Mouse (Mus musculus) liver, embryonic 14.5 days (tissue): ENCODE data around the gene Cdc37. TPM values are rescaled to one million over a fixed set of nuclear protein-coding genes. Genes with fewer than 3 reads are reported as not detected.

Experiments used
- ATAC-seq: fragments of 200-750 bp; cut with Nextera tagmentation; 2 replicates; pipeline ENCODE4 v1.8.0; 2017; ENCODE audit warnings: moderate number of reproducible peaks, mild to moderate bottlenecking, moderate library complexity; ENCODE audit not compliant: insufficient read depth
- DNase-seq, 3 experiments: peaks; one replicate each; pipeline ENCODE4 v3.0.0-alpha.2; 2012 to 2013; ENCODE audit warnings: low read depth in 3 of 3, low spot score in 3 of 3
- H3K27ac ChIP-seq: fragments of 300-500 bp; sonication (generic); 2 replicates; pipeline ENCODE4 v1.5.1; 2014; ENCODE audit warnings: moderate library complexity, mild to moderate bottlenecking, control low read depth, inconsistent platforms
- H3K27me3 ChIP-seq: fragments of 300-500 bp; sonication (generic); 2 replicates; pipeline ENCODE4 v1.6.1; 2014; ENCODE audit warnings: mild to moderate bottlenecking, low read length, moderate library complexity; ENCODE audit not compliant: control insufficient read depth, insufficient read depth
- H3K36me3 ChIP-seq: fragments of 300-500 bp; sonication (generic); replicated peaks from 2 replicates; pipeline ENCODE4 v1.6.1; 2014; ENCODE audit warnings: low read depth; ENCODE audit not compliant: control insufficient read depth, insufficient read depth
- H3K4me1 ChIP-seq, 2 experiments: fragments of 200-500 bp in 1 of 2; fragments of 300-500 bp in 1 of 2; sonication (generic) in 1 of 2; replicated peaks; 2 replicates each; pipeline ENCODE4 v1.6.1; 2012 to 2014; ENCODE audit warnings: antibody characterized with exemption in 1 of 2, inconsistent platforms in 1 of 2, low read length in 1 of 2; ENCODE audit not compliant: control insufficient read depth in 2 of 2, insufficient read depth in 2 of 2
- H3K4me2 ChIP-seq: fragments of 300-500 bp; sonication (generic); 2 replicates; pipeline ENCODE4 v1.6.1; 2014; ENCODE audit warnings: low read depth, mild to moderate bottlenecking, control low read depth, moderate library complexity
- H3K4me3 ChIP-seq, 2 experiments: fragments of 200-500 bp in 1 of 2; fragments of 300-500 bp in 1 of 2; sonication (generic) in 1 of 2; 2 replicates each; pipeline ENCODE4 v1.5.1; 2012 to 2014; ENCODE audit warnings: low read depth in 2 of 2, low read length in 2 of 2, mild to moderate bottlenecking in 2 of 2, control low read depth in 1 of 2, inconsistent platforms in 1 of 2, moderate library complexity in 1 of 2; ENCODE audit not compliant: insufficient read depth in 1 of 2
- H3K9ac ChIP-seq: fragments of 300-500 bp; sonication (generic); replicated peaks from 2 replicates; pipeline ENCODE4 v1.6.1; 2014; ENCODE audit warnings: mild to moderate bottlenecking, control low read depth, moderate library complexity
- H3K9me3 ChIP-seq: fragments of 300-500 bp; sonication (generic); 2 replicates; pipeline ENCODE4 v1.6.1; 2016; ENCODE audit warnings: low read length, mixed read lengths; ENCODE audit not compliant: control insufficient read depth
- CTCF ChIP-seq: IDR thresholded peaks from 2 replicates; pipeline ENCODE4 v1.5.1; 2016; ENCODE audit warnings: antibody characterized with exemption, low read depth, control low read depth
- EP300 ChIP-seq: IDR thresholded peaks from 2 replicates; pipeline ENCODE4 v1.6.1; 2016; ENCODE audit warnings: antibody characterized with exemption, low read depth
- WGBS: fragments of 180-500 bp; shearing (Covaris S2); extraction: QIAGEN DNeasy Blood & Tissue Kit; methylation state at CpG from one replicate; pipeline ENCODE4 v1.1.7; 2014; ENCODE audit not compliant: insufficient replicate concordance; 5-methylcytosine and 5-hydroxymethylcytosine counted together
- polyA plus RNA-seq, 2 experiments: library from polyadenylated mRNA; depleted of rRNA in 1 of 2; stranded (reverse) in 1 of 2; unstranded in 1 of 2; fragments of >200 nt; fragmentation: Nextera tagmentation in 1 of 2; extraction: Ambion mirVana in 1 of 2; gene quantifications; 2 replicates each; pipeline versions ENCODE4 v1.2.1 to v1.2.3; 2012 to 2014

Cdc37 gene
- polyA plus RNA-seq, 2 experiments: 118 to 123 TPM

- Histone ChIP-seq H3K4me2 (peak overlapping the region; percentile 92), H3K9me3 (no peaks in the 10 kb centered on the region), H3K36me3 (peaks cover 43% of the 10 kb centered on the region), H3K4me1 (peaks cover 12 to 22% of the 10 kb centered on the region in 2 experiments), H3K9ac (peak overlapping the region; percentile 95), H3K4me3 (peak overlapping the region; percentile 89 to 92), H3K27ac (peak overlapping the region; percentile 71), H3K27me3 (no peaks in the 10 kb centered on the region)
- 0 out of 2 replicates have a peak, but pooled peaks have one; percentile 8 for TF ChIP-seq EP300
- TF ChIP-seq CTCF: no peak
- ATAC-seq (peak; percentile 3; the same call in 1 of the 2 replicates), DNase-seq (no peak)
- under 1% methylated on average over 24 of the region's 24 CpGs for WGBS
These were observed 58.6 kb downstream of the Cdc37 start for GRCm38 (mm10) chr9:21090972-21091706.

GRCm38 (mm10) chr9:21090537-21090936 lies 59.2 kb downstream of the Cdc37 start:
- WGBS: 84% methylated on average over 1 of the region's 1 CpGs
- peak overlapping the region; percentile 89 to 92 for H3K4me3 ChIP-seq
- peak overlapping the region; percentile 95 for H3K9ac ChIP-seq
- peak overlapping the region; percentile 92 for H3K4me2 ChIP-seq
- TF ChIP-seq CTCF: no peak
- no peak for TF ChIP-seq EP300
- peaks cover 12 to 22% of the 10 kb centered on the region in 2 experiments for H3K4me1 ChIP-seq
- no peaks in the 10 kb centered on the region for H3K27me3 ChIP-seq
- no peaks in the 10 kb centered on the region for H3K9me3 ChIP-seq
- H3K36me3 ChIP-seq: peaks cover 49% of the 10 kb centered on the region
- ATAC-seq (no peak), DNase-seq (no peak)
- peak overlapping the region; percentile 18; the same call in 1 of the 2 replicates for H3K27ac ChIP-seq

- peak; percentile 54; the same call in 1 of the 2 replicates for ATAC-seq
- Histone ChIP-seq H3K4me2 (no peak overlapping the region), H3K27ac (no peak overlapping the region), H3K36me3 (peaks cover 92% of the 10 kb centered on the region), H3K27me3 (no peaks in the 10 kb centered on the region), H3K9me3 (no peaks in the 10 kb centered on the region), H3K9ac (no peak overlapping the region), H3K4me3 (no peak overlapping the region), H3K4me1 (no peaks in the 10 kb centered on the region; a peak in 1 of 4 replicates)
- no peak for DNase-seq
- TF ChIP-seq EP300: peak; percentile 40; the same call in 1 of the 2 replicates
- no peak for TF ChIP-seq CTCF
- 42% methylated on average over 3 of the region's 3 CpGs for WGBS
These were observed 66.5 kb downstream of the Cdc37 start for GRCm38 (mm10) chr9:21083324-21083723.

Other genes starting within 250 kb of the Cdc37 start
- 47.6 and 55.9 TPM in 2 replicates for gene Dnmt1, start 190.1 kb downstream of the Cdc37 start, polyA plus RNA-seq (2012; rRNA removed)
- gene Dnmt1, start 190.1 kb downstream of the Cdc37 start, polyA plus RNA-seq (2014; fragmentation: Nextera tagmentation; extraction: Ambion mirVana): 43.1 and 48.6 TPM in 2 replicates
- gene S1pr2, start 173.2 kb downstream of the Cdc37 start, polyA plus RNA-seq (2012; rRNA removed): 1.2 and 1.3 TPM in 2 replicates
- 2.3 and 3.0 TPM in 2 replicates for gene S1pr2, start 173.2 kb downstream of the Cdc37 start, polyA plus RNA-seq (2014; fragmentation: Nextera tagmentation; extraction: Ambion mirVana)
- 36.5 and 36.7 TPM in 2 replicates for gene Mrpl4, start 147.2 kb downstream of the Cdc37 start, polyA plus RNA-seq (2012; rRNA removed)
- gene Mrpl4, start 147.2 kb downstream of the Cdc37 start, polyA plus RNA-seq (2014; fragmentation: Nextera tagmentation; extraction: Ambion mirVana): 61.3 and 67.7 TPM in 2 replicates
- gene Icam1, start 134.0 kb downstream of the Cdc37 start, polyA plus RNA-seq (2012; rRNA removed): 5.4 and 6.9 TPM in 2 replicates
- 7.9 and 9.1 TPM in 2 replicates for gene Icam1, start 134.0 kb downstream of the Cdc37 start, polyA plus RNA-seq (2014; fragmentation: Nextera tagmentation; extraction: Ambion mirVana)
- 61.8 and 64.1 TPM in 2 replicates for gene Icam4, start 120.6 kb downstream of the Cdc37 start, polyA plus RNA-seq (2012; rRNA removed)
- 204 and 223 TPM in 2 replicates for gene Icam4, start 120.6 kb downstream of the Cdc37 start, polyA plus RNA-seq (2014; fragmentation: Nextera tagmentation; extraction: Ambion mirVana)
- gene Icam5, start 117.9 kb downstream of the Cdc37 start, polyA plus RNA-seq (2012; rRNA removed): 0.70 and 0.87 TPM in 2 replicates
- gene Icam5, start 117.9 kb downstream of the Cdc37 start, polyA plus RNA-seq (2014; fragmentation: Nextera tagmentation; extraction: Ambion mirVana): 0.20 and 0.28 TPM in 2 replicates
- gene Zglp1, start 82.9 kb downstream of the Cdc37 start, polyA plus RNA-seq (2012; rRNA removed): 0.21 and 0.49 TPM in 2 replicates
- gene Zglp1, start 82.9 kb downstream of the Cdc37 start, polyA plus RNA-seq (2014; fragmentation: Nextera tagmentation; extraction: Ambion mirVana): 0.57 TPM in 1 of 2 replicates, not detected in the other
- 0.47 and 0.94 TPM in 2 replicates for gene Gm49373, start 76.9 kb downstream of the Cdc37 start, polyA plus RNA-seq (2012; rRNA removed)
- 0.32 and 0.46 TPM in 2 replicates for gene Gm49373, start 76.9 kb downstream of the Cdc37 start, polyA plus RNA-seq (2014; fragmentation: Nextera tagmentation; extraction: Ambion mirVana)
- gene Fdx1l, start 76.4 kb downstream of the Cdc37 start, polyA plus RNA-seq (2012; rRNA removed): 27.5 and 31.1 TPM in 2 replicates
- 37.3 and 37.9 TPM in 2 replicates for gene Fdx1l, start 76.4 kb downstream of the Cdc37 start, polyA plus RNA-seq (2014; fragmentation: Nextera tagmentation; extraction: Ambion mirVana)
- gene Gm38431, start 58.0 kb downstream of the Cdc37 start, polyA plus RNA-seq (2012; rRNA removed): 2.4 and 5.6 TPM in 2 replicates
- gene Gm38431, start 58.0 kb downstream of the Cdc37 start, polyA plus RNA-seq (2014; fragmentation: Nextera tagmentation; extraction: Ambion mirVana): 0.91 and 1.5 TPM in 2 replicates
- 21.4 and 23.4 TPM in 2 replicates for gene Raver1, start 58.0 kb downstream of the Cdc37 start, polyA plus RNA-seq (2012; rRNA removed)
- 23.4 and 28.4 TPM in 2 replicates for gene Raver1, start 58.0 kb downstream of the Cdc37 start, polyA plus RNA-seq (2014; fragmentation: Nextera tagmentation; extraction: Ambion mirVana)
- gene Tyk2, start 18.7 kb downstream of the Cdc37 start, polyA plus RNA-seq (2012; rRNA removed): 5.7 and 6.2 TPM in 2 replicates
- gene Tyk2, start 18.7 kb downstream of the Cdc37 start, polyA plus RNA-seq (2014; fragmentation: Nextera tagmentation; extraction: Ambion mirVana): 4.0 and 5.1 TPM in 2 replicates
- 1.3 and 1.4 TPM in 2 replicates for gene Pde4a, start 15.7 kb upstream of the Cdc37 start, polyA plus RNA-seq (2012; rRNA removed)
- 1.1 and 1.4 TPM in 2 replicates for gene Pde4a, start 15.7 kb upstream of the Cdc37 start, polyA plus RNA-seq (2014; fragmentation: Nextera tagmentation; extraction: Ambion mirVana)
- 15.1 and 15.8 TPM in 2 replicates for gene Keap1, start 89.4 kb upstream of the Cdc37 start, polyA plus RNA-seq (2012; rRNA removed)
- gene Keap1, start 89.4 kb upstream of the Cdc37 start, polyA plus RNA-seq (2014; fragmentation: Nextera tagmentation; extraction: Ambion mirVana): 15.6 and 16.4 TPM in 2 replicates
- 0.06 TPM in 2 replicates for gene S1pr5, start 98.5 kb upstream of the Cdc37 start, polyA plus RNA-seq (2012; rRNA removed)
- 0.09 and 0.10 TPM in 2 replicates for gene S1pr5, start 98.5 kb upstream of the Cdc37 start, polyA plus RNA-seq (2014; fragmentation: Nextera tagmentation; extraction: Ambion mirVana)
- gene Atg4d, start 115.3 kb upstream of the Cdc37 start, polyA plus RNA-seq (2012; rRNA removed): 21.5 and 38.9 TPM in 2 replicates
- 69.3 and 78.1 TPM in 2 replicates for gene Atg4d, start 115.3 kb upstream of the Cdc37 start, polyA plus RNA-seq (2014; fragmentation: Nextera tagmentation; extraction: Ambion mirVana)
- 14.4 and 21.9 TPM in 2 replicates for gene Kri1, start 138.0 kb upstream of the Cdc37 start, polyA plus RNA-seq (2012; rRNA removed)
- gene Kri1, start 138.0 kb upstream of the Cdc37 start, polyA plus RNA-seq (2014; fragmentation: Nextera tagmentation; extraction: Ambion mirVana): 3.9 and 5.0 TPM in 2 replicates
- gene Cdkn2d, start 141.4 kb upstream of the Cdc37 start, polyA plus RNA-seq (2012; rRNA removed): 70.5 and 74.4 TPM in 2 replicates
- gene Cdkn2d, start 141.4 kb upstream of the Cdc37 start, polyA plus RNA-seq (2014; fragmentation: Nextera tagmentation; extraction: Ambion mirVana): 116 and 119 TPM in 2 replicates
- 0.06 and 0.07 TPM in 2 replicates for gene Ap1m2, start 162.4 kb upstream of the Cdc37 start, polyA plus RNA-seq (2012; rRNA removed)
- gene Ap1m2, start 162.4 kb upstream of the Cdc37 start, polyA plus RNA-seq (2014; fragmentation: Nextera tagmentation; extraction: Ambion mirVana): 0.16 and 0.24 TPM in 2 replicates
- 10.0 TPM in 2 replicates for gene Slc44a2, start 170.7 kb upstream of the Cdc37 start, polyA plus RNA-seq (2012; rRNA removed)
- gene Slc44a2, start 170.7 kb upstream of the Cdc37 start, polyA plus RNA-seq (2014; fragmentation: Nextera tagmentation; extraction: Ambion mirVana): 11.6 and 12.7 TPM in 2 replicates
- 23.3 and 28.2 TPM in 2 replicates for gene Ilf3, start 217.9 kb upstream of the Cdc37 start, polyA plus RNA-seq (2012; rRNA removed)
- 33.5 and 36.8 TPM in 2 replicates for gene Ilf3, start 217.9 kb upstream of the Cdc37 start, polyA plus RNA-seq (2014; fragmentation: Nextera tagmentation; extraction: Ambion mirVana)